Mouse (Mus musculus) gastrocnemius, postnatal 10 days (tissue): ENCODE data around the gene Patz1. TPM values are rescaled to one million over a fixed set of nuclear protein-coding genes. Genes with fewer than 3 reads are reported as not detected.

Source experiments
- total RNA-seq, 2 experiments: library from RNA; stranded (reverse); gene quantifications; 2 replicates each; pipeline ENCODE4 v1.2.3; 2021

Gene Patz1
- total RNA-seq, 2 experiments from 2014 or later: 19.5 to 21.0 TPM

Other genes starting within 250 kb of the Patz1 start
- gene Sfi1, start 95.4 kb upstream of the Patz1 start, total RNA-seq: 10 to 100 TPM; 14.9 to 33.4 TPM
- 10 to 100 TPM; 32.9 to 38.2 TPM for gene Eif4enif1, start 86.5 kb upstream of the Patz1 start, total RNA-seq
- gene Drg1, start 22.5 kb upstream of the Patz1 start, total RNA-seq: 10 to 100 TPM; 47.3 to 52.0 TPM
- 10 to 100 TPM; 11.0 to 15.8 TPM for gene Pik3ip1, start 41.5 kb downstream of the Patz1 start, total RNA-seq
- 10 to 100 TPM; 18.0 to 20.6 TPM for gene Limk2, start 120.3 kb downstream of the Patz1 start, total RNA-seq
- gene Rnf185, start 163.5 kb downstream of the Patz1 start, total RNA-seq: 10 to 100 TPM; 19.6 to 21.3 TPM
- gene Pla2g3, start 199.4 kb downstream of the Patz1 start, total RNA-seq: under 1 TPM in 1 of 2 experiments, not detected in 1; 0.09 TPM
- 1 to 10 TPM; 1.8 to 2.2 TPM for gene Inpp5j, start 215.9 kb downstream of the Patz1 start, total RNA-seq
- 10 to 100 TPM; 44.4 to 56.3 TPM for gene Selenom, start 225.8 kb downstream of the Patz1 start, total RNA-seq